Mouse (Mus musculus): ENCODE results near the gene Supt6.
"Not testable (repeated sequence)": the region's sequence is repeated elsewhere in the genome, so short reads cannot be mapped to it uniquely, and the experiment has no call there.

Supt6 gene

DNA sequence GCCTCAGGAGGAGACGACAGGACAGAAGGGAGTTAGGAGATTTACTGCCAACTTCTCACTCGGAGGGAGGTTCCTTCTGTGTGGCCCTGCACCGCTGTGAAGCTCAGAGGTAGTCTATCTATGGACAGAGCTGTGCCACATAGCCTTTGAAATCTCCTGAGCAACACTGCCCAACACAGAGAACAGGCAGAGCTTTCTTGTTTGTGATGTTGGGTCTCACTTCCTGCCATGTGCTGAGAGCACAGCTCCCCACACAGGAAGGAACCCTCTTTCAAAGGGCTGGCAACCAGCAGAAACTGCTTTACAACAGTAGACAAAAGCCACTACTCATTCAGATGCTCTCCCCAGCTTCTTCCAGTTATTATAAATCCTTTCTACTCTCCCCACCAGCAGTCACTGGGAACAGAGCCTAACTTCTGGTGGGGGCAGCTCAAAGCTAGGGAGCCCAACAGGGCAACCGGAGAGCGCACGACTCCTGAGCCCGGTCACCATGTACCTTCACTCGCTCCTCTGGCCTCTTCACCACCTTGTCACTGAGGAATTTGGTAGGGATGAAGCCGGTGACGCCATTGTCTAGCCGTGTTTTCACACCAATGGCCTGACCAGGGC, 30.0 kb downstream of the Supt6 start:
- peak in 1 of 2 experiments; percentile 14 for DNase-seq

- no peak for DNase-seq
Observed at GRCm38 (mm10) chr11:78213086-78213817, 32.5 kb downstream of the Supt6 start.

DNA sequence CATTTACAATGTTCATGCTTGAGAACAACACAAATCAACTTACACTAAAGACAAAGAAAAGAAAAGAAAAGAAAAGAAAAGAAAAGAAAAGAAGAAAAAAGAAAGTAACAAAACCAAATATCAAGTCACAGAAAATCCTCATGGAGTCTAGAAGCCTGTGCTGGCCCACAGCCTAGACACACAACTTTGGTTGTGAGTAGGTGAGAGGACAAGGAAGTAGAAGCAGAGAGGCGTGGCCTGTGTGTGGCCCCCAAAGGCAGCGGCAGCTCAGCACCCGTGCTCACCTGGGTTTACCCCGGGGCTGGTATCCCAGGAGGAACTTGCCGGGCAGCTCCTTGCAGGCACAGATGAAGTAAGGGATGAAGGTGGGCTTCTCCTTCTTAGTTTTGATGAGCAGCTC, 34.3 kb downstream of the Supt6 start:
- DNase-seq = no peak

DNA sequence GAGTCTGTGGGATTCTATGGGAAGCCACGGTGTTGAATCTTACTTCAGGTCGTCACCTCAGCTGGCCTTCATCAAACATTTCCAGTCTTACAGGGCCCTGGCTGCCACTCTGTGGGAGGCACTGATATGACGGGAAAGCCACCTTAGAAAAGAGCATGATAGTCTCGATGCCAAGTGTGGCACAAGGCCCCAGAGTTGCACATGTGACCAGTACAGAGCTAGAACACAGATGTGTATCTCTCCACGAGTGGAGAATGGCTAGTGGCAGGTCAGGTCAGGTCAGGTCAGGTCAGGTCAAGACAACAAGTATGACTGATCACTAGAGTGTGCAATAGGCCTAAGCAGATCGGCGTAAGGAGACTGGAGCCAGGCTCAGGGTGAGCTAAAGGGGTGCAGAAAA, 35.2 kb downstream of the Supt6 start:
- DNase-seq = no peak

DNA sequence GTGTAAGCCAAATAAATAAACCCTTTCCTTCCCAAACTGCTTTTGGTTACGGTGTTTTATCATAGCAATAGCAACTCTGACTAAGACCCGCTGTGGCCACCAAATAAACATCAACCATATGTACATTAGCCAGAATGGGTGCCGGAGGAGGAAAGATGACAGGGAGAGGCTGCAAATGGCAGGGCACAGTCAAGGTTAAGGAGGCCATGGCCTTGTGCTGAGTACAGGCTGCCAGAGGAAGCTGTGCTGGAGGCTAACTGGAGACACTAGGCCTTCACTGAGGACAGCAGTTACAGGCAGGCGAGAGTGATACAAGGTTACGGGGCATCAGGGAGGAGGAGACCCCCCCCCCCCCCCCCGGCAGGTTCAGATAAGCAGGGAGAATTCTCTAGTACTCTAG, 35.9 kb downstream of the Supt6 start:
- no peak for DNase-seq

- no peak for DNase-seq
Observed at GRCm38 (mm10) chr11:78207190-78207589, 38.6 kb downstream of the Supt6 start.

GRCm38 (mm10) chr11:78205361-78206206, 40.2 kb downstream of the Supt6 start:
- no peak for DNase-seq

- no peak for DNase-seq
Observed at GRCm38 (mm10) chr11:78204287-78204686, 41.5 kb downstream of the Supt6 start.

- no peak for DNase-seq
Observed at GRCm38 (mm10) chr11:78202372-78202771, 43.4 kb downstream of the Supt6 start.

- no peak for DNase-seq
Observed at GRCm38 (mm10) chr11:78195101-78195863, 50.5 kb downstream of the Supt6 start.

DNA sequence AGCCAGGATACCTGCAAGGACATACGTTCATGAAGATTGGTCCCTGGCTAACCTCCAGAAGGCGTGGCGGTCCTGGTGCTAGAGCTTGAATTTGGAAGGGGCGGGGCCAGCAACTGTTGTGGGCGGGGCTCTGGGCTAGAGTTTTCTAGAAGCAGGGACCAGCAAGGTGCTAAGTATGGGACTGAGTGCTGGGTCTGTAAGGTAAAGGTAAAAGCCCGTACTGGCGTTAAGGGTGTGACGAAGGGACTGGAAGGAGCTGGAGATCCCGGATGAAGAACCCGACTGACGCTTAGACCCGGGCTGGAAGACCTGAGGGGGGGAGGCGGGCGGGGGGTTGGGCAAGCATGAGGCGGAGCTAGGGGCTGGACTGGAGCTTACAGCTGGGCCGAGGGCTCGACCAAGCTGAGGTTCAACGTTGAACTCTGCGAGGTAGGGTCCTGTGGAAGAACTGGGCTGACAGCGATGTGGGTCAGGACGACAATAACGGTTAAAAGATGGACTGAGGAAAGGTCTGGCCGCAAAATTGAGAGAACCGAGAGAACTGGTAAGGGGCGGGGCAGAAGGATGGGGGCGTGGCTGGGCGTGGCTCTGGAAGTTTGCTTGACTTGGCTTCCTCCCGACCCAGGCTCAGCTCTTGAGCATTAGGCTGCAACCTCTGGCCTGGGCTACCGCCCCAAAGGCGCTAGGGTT, 51.2 kb downstream of the Supt6 start:
- no peak for DNase-seq

- DNase-seq = no peak
Observed at GRCm38 (mm10) chr11:78193113-78193512, 52.7 kb downstream of the Supt6 start, which contains the start of gene Proca1. TSS of gene Proca1 (plus strand) at chr11:78193392.

DNA sequence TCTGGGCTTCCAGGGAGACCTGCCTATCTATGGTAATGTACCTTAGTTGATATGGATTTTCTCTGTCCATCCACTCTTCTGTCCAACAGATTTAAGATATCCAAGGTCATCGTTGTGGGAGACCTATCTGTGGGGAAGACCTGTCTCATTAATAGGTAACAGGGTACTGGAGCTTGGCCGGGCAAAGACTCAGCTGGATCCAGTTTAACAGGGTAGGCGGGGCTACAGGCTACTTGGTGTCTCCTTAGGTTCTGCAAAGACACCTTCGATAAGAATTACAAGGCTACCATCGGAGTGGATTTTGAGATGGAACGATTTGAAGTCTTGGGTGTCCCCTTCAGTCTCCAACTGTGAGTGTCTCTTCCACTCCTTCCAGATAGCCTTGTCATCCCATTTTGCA, 55.7 kb downstream of the Supt6 start:
- no peak for DNase-seq

DNA sequence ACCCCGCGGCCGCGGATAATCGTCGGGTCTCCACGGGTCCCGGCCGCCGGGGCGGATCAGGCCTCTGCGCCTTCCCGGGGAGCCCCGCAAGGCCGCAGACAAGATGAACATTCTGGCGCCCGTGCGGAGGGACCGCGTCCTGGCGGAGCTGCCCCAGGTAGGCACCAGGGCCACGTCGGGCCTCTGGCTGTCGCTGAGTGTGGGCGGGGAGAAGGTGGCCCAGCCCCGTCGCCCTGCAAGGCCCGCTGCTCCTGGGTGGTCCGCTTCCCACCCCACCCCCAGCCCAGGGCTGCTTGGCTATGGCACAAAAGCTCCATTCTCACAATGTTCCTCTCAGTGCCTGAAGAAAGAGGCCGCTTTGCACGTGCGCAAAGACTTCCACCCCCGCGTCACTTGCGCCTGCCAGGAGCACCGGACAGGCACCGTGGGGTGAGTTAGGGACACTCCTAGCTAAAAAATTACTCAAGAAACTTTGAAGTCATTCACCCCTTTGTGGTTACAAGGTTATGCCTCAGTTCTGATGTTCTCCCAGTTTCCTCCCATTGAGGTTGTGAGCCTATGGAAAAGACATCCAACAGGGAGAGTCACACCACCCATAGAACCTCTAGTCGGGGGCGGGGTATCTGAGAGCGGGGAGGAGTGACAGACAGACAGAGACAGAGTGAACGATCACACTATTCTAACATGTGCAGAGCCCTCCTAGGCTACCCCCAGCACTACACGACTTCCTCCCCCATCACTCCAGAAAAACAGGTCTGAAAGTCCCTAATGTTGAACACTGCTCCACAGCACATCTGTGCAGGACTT, 56.4 kb downstream of the Supt6 start:
- no peak for DNase-seq

DNA sequence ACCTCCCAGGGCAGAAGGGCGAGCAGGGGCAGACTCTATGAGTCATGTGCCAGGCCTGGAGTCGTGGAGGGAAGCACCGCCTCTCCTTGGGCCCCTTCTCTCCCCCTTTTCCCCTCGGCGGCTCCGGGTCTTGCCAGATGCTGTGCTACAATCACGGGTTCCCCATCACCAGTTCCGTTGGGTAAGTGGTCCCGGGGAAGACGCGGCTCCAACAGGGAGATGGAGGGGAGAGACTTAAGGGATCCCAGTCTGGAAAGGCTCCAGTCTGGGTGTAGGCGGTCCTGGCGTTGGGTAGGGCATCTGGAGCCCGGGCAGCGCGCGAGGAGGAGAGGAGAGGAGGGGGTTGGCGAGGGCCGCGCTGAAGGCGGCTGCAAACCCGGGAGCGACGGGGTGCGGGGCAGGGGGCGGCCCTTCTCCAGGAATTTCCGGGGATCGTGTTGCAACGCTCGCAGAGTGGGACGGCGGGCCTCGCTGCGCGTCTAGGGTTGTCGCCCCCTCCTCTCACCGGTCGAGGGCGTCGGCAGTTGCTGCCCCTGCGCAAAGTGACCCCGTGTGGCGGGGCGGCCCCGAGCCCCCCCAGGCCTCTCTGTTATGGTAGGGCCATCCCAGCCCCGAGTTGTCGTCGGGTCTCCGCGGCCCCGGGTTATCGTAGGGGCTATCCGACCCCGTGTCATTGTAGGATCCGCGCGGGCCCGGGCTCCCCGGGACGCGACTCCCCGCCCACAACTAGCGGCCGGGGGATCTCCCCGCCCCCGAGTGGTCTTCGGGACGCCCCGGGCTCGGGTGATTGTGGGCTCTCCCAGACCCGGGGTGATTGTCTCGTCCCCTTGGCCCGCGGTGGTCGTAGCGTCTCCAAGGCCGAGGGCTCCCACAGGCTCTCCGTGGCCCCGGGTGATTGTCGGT, 57.2 kb downstream of the Supt6 start, which contains the start of gene Rab34:
Gene Rab34, plus strand, starts transcription at position 100 of the 903 bp plus-strand sequence.
- peak in 1 of 2 experiments; percentile 29 for DNase-seq

GRCm38 (mm10) chr11:78184702-78185101, 61.1 kb downstream of the Supt6 start:
- DNase-seq = not testable (repeated sequence)

GRCm38 (mm10) chr11:78183884-78184514, 61.8 kb downstream of the Supt6 start:
- no peak for DNase-seq

DNA sequence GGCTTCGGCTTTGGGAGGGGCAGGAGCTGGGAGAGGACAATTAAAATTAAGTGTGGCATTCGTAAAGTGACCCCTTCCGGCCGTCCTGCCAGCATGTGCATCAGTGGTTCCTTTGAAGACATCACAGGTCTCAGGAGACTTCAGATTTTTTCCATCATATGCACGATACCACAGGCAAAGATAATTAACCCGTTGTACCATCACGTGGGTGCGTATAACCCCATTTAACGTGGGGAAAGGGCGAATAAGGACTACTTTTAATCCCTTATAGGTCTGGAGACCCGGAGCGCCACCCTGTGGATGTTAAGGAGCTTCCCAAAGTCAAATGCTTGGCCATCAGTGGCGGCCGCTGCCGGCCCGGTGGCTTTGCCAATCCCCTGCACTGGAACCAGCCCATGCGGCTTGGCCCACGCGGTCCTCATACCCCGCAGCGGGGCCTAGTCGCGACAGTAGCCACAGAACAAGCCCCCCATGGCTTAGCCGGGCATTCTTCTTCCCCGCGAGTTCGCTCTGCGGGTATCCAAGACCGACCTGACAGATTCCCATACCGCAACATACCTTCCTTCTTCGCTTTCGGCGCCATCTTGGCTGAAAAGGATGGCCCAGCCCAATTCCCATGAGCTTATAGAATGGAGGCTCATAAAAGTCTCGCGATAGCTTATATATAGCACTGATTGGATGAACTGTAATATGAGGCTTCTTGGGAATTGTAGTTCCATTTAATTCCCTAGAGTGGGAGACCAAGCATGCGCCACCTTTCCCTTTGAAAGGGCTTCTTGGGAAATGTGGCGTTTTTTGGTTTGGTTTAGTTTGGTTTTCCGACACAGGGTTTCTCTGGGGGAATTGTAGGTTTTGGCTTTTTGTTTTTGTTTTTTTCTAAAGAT, 62.6 kb downstream of the Supt6 start, which contains the start of gene Rpl23a:
Gene Rpl23a, minus strand, starts transcription at position 624 of the 884 bp plus-strand sequence.
- DNase-seq = peak; percentile 83 to 86
